Mouse (Mus musculus) small intestine, adult 2 months (tissue): ENCODE data around the gene Col27a1.

ENCODE experiments used
- CTCF ChIP-seq: fragments of 200-500 bp; IDR thresholded peaks from 2 replicates; pipeline ENCODE4 v1.5.1; 2012; ENCODE audit warnings: low read depth, mild to moderate bottlenecking, control low read depth, inconsistent platforms, low read length, moderate library complexity, mixed read lengths; ENCODE audit not compliant: insufficient replicate concordance, insufficient read length; ENCODE audit errors: extremely low read depth
- POLR2A ChIP-seq: fragments of 200-500 bp; IDR thresholded peaks from 2 replicates; pipeline ENCODE4 v1.6.1; 2012; ENCODE audit warnings: low read depth, mild to moderate bottlenecking, control low read depth, inconsistent platforms, low read length, moderate library complexity

DNA sequence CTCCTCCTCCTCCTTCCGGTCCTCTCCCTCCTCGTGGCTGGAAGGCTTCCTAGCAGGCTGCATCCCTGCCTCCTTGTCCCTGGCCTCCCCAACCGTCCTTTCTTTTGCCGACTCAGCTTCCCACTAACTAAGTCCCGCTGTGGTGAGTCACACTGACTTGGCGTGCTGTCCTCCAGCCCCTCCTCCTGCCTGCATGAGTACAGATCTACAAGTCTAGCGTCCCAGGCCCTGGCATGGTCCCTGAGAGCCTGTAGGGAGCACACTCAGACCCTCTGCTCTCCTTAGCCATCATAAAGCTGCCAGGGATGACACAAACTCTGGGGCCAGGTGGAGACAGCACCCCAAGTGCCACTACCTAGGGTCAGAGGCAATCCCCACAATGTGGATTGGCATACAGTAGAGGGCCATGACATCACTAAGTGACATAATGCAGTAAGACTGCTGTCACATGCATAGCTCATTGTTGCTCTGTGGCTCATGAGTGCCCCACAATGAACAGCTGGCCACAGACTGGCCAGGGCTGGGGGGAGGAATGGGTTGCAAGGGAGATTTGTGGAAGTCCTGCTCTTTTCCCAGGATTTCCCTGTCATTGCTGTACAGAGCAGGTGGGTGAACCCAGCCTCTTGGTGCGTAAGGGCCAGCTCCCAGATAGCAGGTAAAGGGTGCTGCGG is 102.4 kb downstream of the Col27a1 start:
- TF ChIP-seq CTCF (no peak), POLR2A (no peak)
